Mouse (Mus musculus) stomach, postnatal 0 days (tissue): ENCODE measurements around the gene Lum.

Experiments
- CTCF ChIP-seq: IDR thresholded peaks from 2 replicates; pipeline ENCODE4 v1.5.1; 2016; ENCODE audit warnings: antibody characterized with exemption, low read depth, mild to moderate bottlenecking, moderate library complexity
- EP300 ChIP-seq: optimal IDR thresholded peaks from 2 replicates; pipeline ENCODE3; 2016; ENCODE audit warnings: antibody characterized with exemption

- TF ChIP-seq EP300 (no peak), CTCF (no peak)
These were observed 36.8 kb downstream of the Lum start for GRCm38 (mm10) chr10:97601744-97602143.
